14 mouse cellular contexts compared by ENCODE assay signal in genomic region chr11:76328522-76329290, GRCm38 (mm10).
A peak's percentile ranks its signal among the peaks of the same experiment; 100 is the strongest.
DNase-seq lines count a peak whose midpoint lies in the region; ATAC-seq and TF ChIP-seq lines count a peak whose summit lies in the region.
"Had no signal": no experiment of that assay in that cellular context is flagged by ENCODE, and none has a peak within 500 bp of the region (broad histone marks: within the 10 kb centered on the region; RNA-seq: fewer than 3 reads in every experiment).

No protein-coding gene starts in this region.

- intact Hi-C loops in left cerebral cortex, adult 2 months (cut with DNase I) = loop anchor here (5.0 kb wide), 1 partner anchor 54 kb away; no protein-coding TSS in a partner anchor

- no peak for TF ChIP-seq EP300 in stomach, postnatal 0 days (optimal IDR thresholded peaks at IDR 0.05)

- H3K4me3 ChIP-seq in forebrain, embryonic 10.5 days = no peak overlapping the region
- no peak overlapping the region for H3K4me3 ChIP-seq in forebrain, embryonic 11.5 days (ENCODE audit: low read depth, low read length)
- no peak overlapping the region for H3K4me3 ChIP-seq in hindbrain, embryonic 10.5 days
- H3K4me3 ChIP-seq in hindbrain, embryonic 11.5 days (ENCODE audit: low read depth, low read length) = no peak overlapping the region
- H3K4me3 ChIP-seq in neural tube, embryonic 13.5 days = no peak overlapping the region
- H3K4me3 ChIP-seq in stomach, postnatal 0 days (ENCODE audit: low read depth, low read length) = no peak overlapping the region
- H3K4me3 ChIP-seq in left cerebral cortex, adult 2 months = no peak overlapping the region

- H3K27me3 ChIP-seq in forebrain, embryonic 10.5 days (ENCODE audit: poor library complexity, severe bottlenecking) = no peaks in the 10 kb centered on the region
- H3K27me3 ChIP-seq in forebrain, embryonic 11.5 days (ENCODE audit: control insufficient read depth, insufficient read depth, low read length) = no peaks in the 10 kb centered on the region
- no peaks in the 10 kb centered on the region for H3K27me3 ChIP-seq in hindbrain, embryonic 10.5 days (ENCODE audit: insufficient read depth, poor library complexity, severe bottlenecking)
- H3K27me3 ChIP-seq in hindbrain, embryonic 11.5 days (ENCODE audit: control insufficient read depth, insufficient read depth, low read length) = no peaks in the 10 kb centered on the region
- no peaks in the 10 kb centered on the region for H3K27me3 ChIP-seq in neural tube, embryonic 13.5 days
- no peaks in the 10 kb centered on the region for H3K27me3 ChIP-seq in stomach, postnatal 0 days (ENCODE audit: control insufficient read depth, insufficient read depth, low read length)

- DNase-seq in forebrain, embryonic 10.5 days (ENCODE audit: extremely low spot score, low spot score) = no peak
- DNase-seq in forebrain, embryonic 11.5 days (ENCODE audit: low spot score) = no peak
- DNase-seq in hindbrain, embryonic 10.5 days (ENCODE audit: low spot score) = no peak
- no peak for DNase-seq in hindbrain, embryonic 11.5 days (ENCODE audit: low spot score)
- no peak for DNase-seq in neural tube, embryonic 10.5 days (ENCODE audit: extremely low spot score, low spot score)
- DNase-seq in stomach, postnatal 0 days (ENCODE audit: low spot score) = peak; percentile 33
- DNase-seq in left cerebral cortex, adult 2 months (ENCODE audit: extremely low spot score in 1 of 2, low spot score in 2 of 2) = no peak
- DNase-seq: cerebellum, adult 18-20 months; forebrain, postnatal 0 days; gastrocnemius, postnatal 36 days; kidney, adult 8-10 months; thymus, adult 2 months had no signal

- H3K36me3 ChIP-seq in forebrain, embryonic 10.5 days (replicated peaks) = no peaks in the 10 kb centered on the region; the same call in 1 of the 2 replicates
- H3K36me3 ChIP-seq in forebrain, embryonic 11.5 days (ENCODE audit: control insufficient read depth, insufficient read depth, low read length) = no peaks in the 10 kb centered on the region
- no peaks in the 10 kb centered on the region for H3K36me3 ChIP-seq in hindbrain, embryonic 10.5 days
- H3K36me3 ChIP-seq in hindbrain, embryonic 11.5 days (ENCODE audit: control insufficient read depth, insufficient read depth, low read length) = no peaks in the 10 kb centered on the region
- H3K36me3 ChIP-seq in neural tube, embryonic 13.5 days = no peaks in the 10 kb centered on the region
- H3K36me3 ChIP-seq in stomach, postnatal 0 days (ENCODE audit: control insufficient read depth, insufficient read depth, low read length) = no peaks in the 10 kb centered on the region

- peak overlapping the region; percentile 4; the same call in 1 of the 2 replicates for H3K27ac ChIP-seq in forebrain, embryonic 10.5 days
- H3K27ac ChIP-seq in forebrain, embryonic 11.5 days (ENCODE audit: low read depth, low read length) = no peak overlapping the region
- peak overlapping the region; percentile 45; the same call in 1 of the 2 replicates for H3K27ac ChIP-seq in hindbrain, embryonic 10.5 days
- H3K27ac ChIP-seq in hindbrain, embryonic 11.5 days (ENCODE audit: low read depth, low read length) = no peak overlapping the region
- no peak overlapping the region for H3K27ac ChIP-seq in neural tube, embryonic 13.5 days (replicated peaks)
- 0 out of 2 replicates have a peak overlapping the region, but pooled peaks have one; percentile 40 for H3K27ac ChIP-seq in stomach, postnatal 0 days (replicated peaks)
- no peak overlapping the region for H3K27ac ChIP-seq in left cerebral cortex, adult 2 months
- H3K27ac ChIP-seq: liver, embryonic 14.5 days had no signal

- no peaks in the 10 kb centered on the region for H3K9me3 ChIP-seq in forebrain, embryonic 10.5 days
- no peaks in the 10 kb centered on the region for H3K9me3 ChIP-seq in forebrain, embryonic 11.5 days (ENCODE audit: control insufficient read depth, low read length)
- no peaks in the 10 kb centered on the region for H3K9me3 ChIP-seq in hindbrain, embryonic 10.5 days
- no peaks in the 10 kb centered on the region for H3K9me3 ChIP-seq in hindbrain, embryonic 11.5 days (ENCODE audit: control insufficient read depth, low read length)
- H3K9me3 ChIP-seq in neural tube, embryonic 13.5 days = no peaks in the 10 kb centered on the region
- H3K9me3 ChIP-seq in stomach, postnatal 0 days (ENCODE audit: control insufficient read depth, low read length) = no peaks in the 10 kb centered on the region

- ATAC-seq in forebrain, embryonic 11.5 days (replicated peaks; ENCODE audit: low FRiP score) = no peak
- ATAC-seq in hindbrain, embryonic 11.5 days (ENCODE audit: low FRiP score) = no peak
- 0 out of 2 replicates have a peak, but pooled peaks have one; percentile 45 for ATAC-seq in neural tube, embryonic 13.5 days (ENCODE audit: low read depth)
- ATAC-seq in stomach, postnatal 0 days (ENCODE audit: low FRiP score, low TSS enrichment) = peak; percentile 44; the same call in 1 of the 2 replicates
- ATAC-seq: forebrain, postnatal 0 days had no signal

- H3K4me2 ChIP-seq in forebrain, embryonic 11.5 days (ENCODE audit: low read depth, low read length, severe bottlenecking) = no peak overlapping the region
- no peak overlapping the region for H3K4me2 ChIP-seq in hindbrain, embryonic 11.5 days (replicated peaks; ENCODE audit: low read depth, low read length)
- no peak overlapping the region for H3K4me2 ChIP-seq in neural tube, embryonic 13.5 days
- H3K4me2 ChIP-seq in stomach, postnatal 0 days (replicated peaks; ENCODE audit: low read depth) = no peak overlapping the region

- no peak overlapping the region for H3K9ac ChIP-seq in forebrain, embryonic 11.5 days (ENCODE audit: low read length)
- no peak overlapping the region for H3K9ac ChIP-seq in hindbrain, embryonic 11.5 days (ENCODE audit: low read depth, low read length)
- H3K9ac ChIP-seq in neural tube, embryonic 13.5 days = no peak overlapping the region
- H3K9ac ChIP-seq in stomach, postnatal 0 days (ENCODE audit: low read length) = no peak overlapping the region
- H3K9ac ChIP-seq: forebrain, postnatal 0 days; liver, embryonic 14.5 days had no signal

- peaks cover 77% of the 10 kb centered on the region for H3K4me1 ChIP-seq in forebrain, embryonic 10.5 days
- peaks cover 9% of the 10 kb centered on the region for H3K4me1 ChIP-seq in forebrain, embryonic 11.5 days (replicated peaks; ENCODE audit: control insufficient read depth, insufficient read depth, low read length)
- peaks cover 51% of the 10 kb centered on the region for H3K4me1 ChIP-seq in hindbrain, embryonic 10.5 days (replicated peaks)
- H3K4me1 ChIP-seq in hindbrain, embryonic 11.5 days (replicated peaks; ENCODE audit: control insufficient read depth, insufficient read depth, low read length) = no peaks in the 10 kb centered on the region
- H3K4me1 ChIP-seq in neural tube, embryonic 13.5 days (replicated peaks) = peaks cover 52% of the 10 kb centered on the region
- peaks cover 22% of the 10 kb centered on the region for H3K4me1 ChIP-seq in stomach, postnatal 0 days (replicated peaks; ENCODE audit: control insufficient read depth, insufficient read depth)

- 67% methylated on average over 2 of the region's 2 CpGs for WGBS in forebrain, embryonic 10.5 days
- WGBS in forebrain, embryonic 11.5 days = 71% methylated on average over 2 of the region's 2 CpGs
- WGBS in hindbrain, embryonic 10.5 days = 66% methylated on average over 2 of the region's 2 CpGs
- WGBS in hindbrain, embryonic 11.5 days = 58% methylated on average over 2 of the region's 2 CpGs
- 46% methylated on average over 2 of the region's 2 CpGs for WGBS in neural tube, embryonic 13.5 days
- 53% methylated on average over 2 of the region's 2 CpGs for WGBS in stomach, postnatal 0 days

- TF ChIP-seq CTCF in stomach, postnatal 0 days (IDR thresholded peaks at IDR 0.05; ENCODE audit: low read depth) = no peak
- TF ChIP-seq CTCF in left cerebral cortex, adult 2 months (IDR thresholded peaks at IDR 0.05) = no peak

Comparison
In these comparisons a context has a peak if more than half of its experiments do, and no peak if none do; other contexts are left out.
1. H3K27ac ChIP-seq: peak in forebrain, embryonic 10.5 days (single experiment), hindbrain, embryonic 10.5 days (single experiment) and stomach, postnatal 0 days (single experiment); none in forebrain, embryonic 11.5 days (single experiment), hindbrain, embryonic 11.5 days (single experiment), neural tube, embryonic 13.5 days (single experiment) and left cerebral cortex, adult 2 months (single experiment).
2. ATAC-seq: peak in neural tube, embryonic 13.5 days (single experiment) and stomach, postnatal 0 days (single experiment); none in forebrain, embryonic 11.5 days (single experiment) and hindbrain, embryonic 11.5 days (single experiment).